Mouse (Mus musculus) kidney, embryonic 15.5 days (tissue): ENCODE measurements at regions not wholly inside any gene's neighbourhood (a gene's known extent, or its start where the extent isn't known, plus 50 kb on each side); places are given as distances from the start of the nearest gene placed in this dataset.
"Not testable (repeated sequence)": the region's sequence is repeated elsewhere in the genome, so short reads cannot be mapped to it uniquely, and the experiment has no call there.

ENCODE experiments used
- ATAC-seq: fragments of 200-750 bp; cut with Nextera tagmentation; replicated peaks from 2 replicates; pipeline ENCODE4 v1.8.0; 2017; ENCODE audit warnings: moderate TSS enrichment; ENCODE audit not compliant: low FRiP score
- H3K27ac ChIP-seq: fragments of 300-500 bp; sonication (generic); 2 replicates; pipeline ENCODE4 v1.5.1; 2015; ENCODE audit warnings: mild to moderate bottlenecking, inconsistent platforms
- H3K27me3 ChIP-seq: fragments of 300-500 bp; sonication (generic); 2 replicates; pipeline ENCODE4 v1.6.1; 2015; ENCODE audit warnings: inconsistent platforms
- H3K36me3 ChIP-seq: fragments of 300-500 bp; sonication (generic); 2 replicates; pipeline ENCODE4 v1.6.1; 2015; ENCODE audit warnings: inconsistent platforms
- H3K4me1 ChIP-seq: fragments of 300-500 bp; sonication (generic); 2 replicates; pipeline ENCODE4 v1.6.1; 2015; ENCODE audit warnings: inconsistent platforms
- H3K4me2 ChIP-seq: fragments of 300-500 bp; sonication (generic); 2 replicates; pipeline ENCODE4 v1.6.1; 2015; ENCODE audit warnings: moderate library complexity, mild to moderate bottlenecking, inconsistent platforms
- H3K4me3 ChIP-seq: fragments of 300-500 bp; sonication (generic); replicated peaks from 2 replicates; pipeline ENCODE4 v1.5.1; 2015; ENCODE audit warnings: mild to moderate bottlenecking, inconsistent platforms
- H3K9ac ChIP-seq: fragments of 300-500 bp; sonication (generic); 2 replicates; pipeline ENCODE4 v1.6.1; 2015; ENCODE audit warnings: mild to moderate bottlenecking, inconsistent platforms
- H3K9me3 ChIP-seq: fragments of 300-500 bp; sonication (generic); replicated peaks from 2 replicates; pipeline ENCODE4 v1.6.1; 2016; ENCODE audit warnings: inconsistent platforms
- WGBS: fragments of 180-500 bp; shearing (Covaris S2); methylation state at CpG from one replicate; pipeline ENCODE4 v1.1.7; 2015; ENCODE audit warnings: mixed read lengths; 5-methylcytosine and 5-hydroxymethylcytosine counted together

DNA sequence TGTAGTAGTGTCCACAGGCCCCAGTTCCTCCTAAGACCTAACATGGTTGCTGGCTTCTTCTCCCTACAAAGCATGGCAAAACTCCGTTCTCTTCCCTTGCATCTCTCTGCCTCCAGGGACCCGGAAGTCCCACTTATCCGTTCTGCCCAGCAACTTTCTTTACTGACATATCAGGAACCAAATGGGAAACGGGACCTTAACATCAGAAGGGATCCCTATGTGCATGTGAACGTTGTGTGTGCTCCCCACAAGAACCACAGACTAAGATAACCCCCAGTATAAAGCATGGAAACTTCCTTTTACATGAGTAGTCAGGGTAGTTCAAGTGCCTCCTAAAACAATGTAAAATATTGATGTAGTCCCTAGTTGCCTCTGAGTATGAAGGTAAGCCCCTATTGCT is 61.6 kb downstream of the Zxdb start:
- 76% methylated on average over 5 of the region's 5 CpGs for WGBS
- no peak overlapping the region for H3K27ac ChIP-seq

GRCm38 (mm10) chrX:94788331-94788920 is 64.1 kb downstream of the Zxdb start:
- Histone ChIP-seq H3K9me3 (no peaks in the 10 kb centered on the region), H3K27ac (no peak overlapping the region), H3K36me3 (no peaks in the 10 kb centered on the region), H3K27me3 (0 out of 2 replicates have a peak, but pooled peaks cover 2% of the 10 kb centered on the region), H3K4me3 (no peak overlapping the region), H3K4me1 (no peaks in the 10 kb centered on the region), H3K9ac (no peak overlapping the region), H3K4me2 (no peak overlapping the region)
- 73% methylated on average over 3 of the region's 3 CpGs for WGBS
- no peak for ATAC-seq

More for the DNA sequence above, 61.6 kb downstream of the Zxdb start:
- H3K4me3 ChIP-seq: no peak overlapping the region
- no peak overlapping the region for H3K4me2 ChIP-seq
- no peaks in the 10 kb centered on the region for H3K4me1 ChIP-seq
- H3K9me3 ChIP-seq: no peaks in the 10 kb centered on the region
- no peaks in the 10 kb centered on the region for H3K36me3 ChIP-seq
- no peak overlapping the region for H3K9ac ChIP-seq
- H3K27me3 ChIP-seq: 0 out of 2 replicates have a peak, but pooled peaks cover 2% of the 10 kb centered on the region
- ATAC-seq: no peak

DNA sequence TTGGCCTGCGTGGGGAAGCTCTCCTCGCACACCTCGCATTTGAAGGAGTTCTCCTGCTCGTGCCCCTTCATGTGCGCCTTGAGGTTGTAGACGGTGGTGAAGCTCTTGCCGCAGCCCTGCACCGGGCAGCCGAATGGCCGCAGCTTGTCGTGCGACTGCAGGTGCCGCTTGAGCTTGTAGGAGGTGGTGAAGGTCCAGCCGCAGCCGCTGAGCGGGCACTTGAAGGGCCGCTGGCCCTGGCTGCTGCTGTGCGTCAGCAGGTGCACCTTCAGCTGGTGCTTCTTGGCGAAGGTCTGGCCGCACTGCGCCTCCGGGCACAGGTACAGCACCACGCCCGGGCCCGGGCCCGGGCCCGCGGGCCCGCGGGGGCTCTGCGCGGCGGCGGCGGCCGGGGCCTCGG is 72.5 kb downstream of the Zxdb start:
- not testable (repeated sequence) for H3K9ac ChIP-seq, H3K27ac ChIP-seq, H3K4me2 ChIP-seq, H3K27me3 ChIP-seq, H3K9me3 ChIP-seq, H3K36me3 ChIP-seq, H3K4me3 ChIP-seq, H3K4me1 ChIP-seq
- no CpG with 5 or more reads among the region's 37 CpGs for WGBS
- ATAC-seq: peak; percentile 37

DNA sequence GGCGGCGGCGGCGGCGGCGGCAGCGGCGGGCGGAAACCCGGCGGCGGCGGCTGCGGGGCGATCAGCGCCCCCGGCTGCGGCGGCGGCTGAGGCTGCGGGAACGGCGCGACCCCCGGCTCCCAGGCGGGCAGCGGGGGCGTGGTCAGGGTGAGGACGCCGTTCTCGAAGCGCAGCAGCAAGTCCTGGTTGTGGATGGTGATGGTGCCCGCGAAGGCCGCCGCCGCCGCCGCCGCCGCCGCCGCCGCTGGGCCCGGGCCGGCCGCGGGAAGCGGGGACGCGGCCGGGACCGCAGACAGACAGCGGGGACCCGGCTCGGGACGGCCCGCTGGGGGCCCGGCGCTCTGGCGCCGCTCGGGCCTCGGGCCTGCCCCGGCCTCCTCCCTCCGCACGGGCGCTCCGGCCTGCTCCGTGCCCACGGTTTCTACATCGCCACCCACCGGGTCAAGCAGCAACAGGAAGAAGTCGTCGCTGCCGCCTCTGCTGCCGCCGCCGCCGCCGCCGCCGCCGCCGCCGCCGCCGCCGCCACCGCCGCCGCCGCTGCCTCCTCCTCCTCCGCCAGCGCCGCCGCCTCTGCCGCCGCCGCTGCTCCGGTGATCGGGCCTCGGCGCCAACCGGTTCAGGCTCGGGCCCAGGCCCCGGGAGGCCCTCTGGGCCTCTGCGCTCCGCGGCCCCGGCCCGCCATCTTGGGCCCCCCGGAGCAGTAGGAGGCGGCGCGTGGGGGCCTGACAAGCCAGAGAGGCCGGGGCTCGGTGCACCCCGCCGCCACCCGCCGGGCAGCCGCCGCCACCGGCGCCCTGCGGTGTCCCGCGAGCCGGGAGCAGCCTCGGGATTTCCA is 73.2 kb downstream of the Zxdb start:
- peak; percentile 78 for ATAC-seq
- no CpG with 5 or more reads among the region's 131 CpGs for WGBS
- not testable (repeated sequence) for H3K9me3 ChIP-seq

DNA sequence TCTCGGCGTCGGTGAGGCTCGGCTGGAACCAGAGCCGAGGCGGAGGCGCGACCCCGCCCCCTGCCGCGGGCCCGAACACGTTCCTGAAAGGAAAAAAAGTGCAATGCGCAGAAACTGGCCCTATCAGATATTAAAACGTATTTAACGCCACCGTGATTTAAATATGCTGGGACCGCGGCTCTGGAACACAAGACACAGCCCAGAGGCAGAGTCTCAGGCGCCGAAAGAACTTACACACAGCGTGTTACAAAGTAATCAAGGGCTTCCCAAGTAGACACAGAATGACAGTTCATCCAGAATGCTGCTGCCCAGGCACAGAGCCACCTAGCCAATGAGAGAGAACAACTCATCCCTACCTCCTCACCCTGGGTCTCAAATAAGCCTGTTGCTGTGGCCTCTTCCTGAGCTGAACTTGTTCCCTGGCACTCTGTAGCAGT is 73.8 kb downstream of the Zxdb start:
- WGBS: no CpG with 5 or more reads among the region's 22 CpGs
- not testable (repeated sequence) for H3K9ac ChIP-seq, H3K9me3 ChIP-seq, H3K27me3 ChIP-seq, H3K4me1 ChIP-seq, H3K4me3 ChIP-seq, H3K27ac ChIP-seq, H3K4me2 ChIP-seq, H3K36me3 ChIP-seq
- peak; percentile 74 for ATAC-seq

More for the DNA sequence above, 73.2 kb downstream of the Zxdb start:
- not testable (repeated sequence) for H3K4me2 ChIP-seq, H3K4me1 ChIP-seq, H3K27me3 ChIP-seq, H3K36me3 ChIP-seq, H3K9ac ChIP-seq, H3K4me3 ChIP-seq, H3K27ac ChIP-seq

GRCm38 (mm10) chrX:94812760-94813159 is 88.4 kb downstream of the Zxdb start:
- not testable (repeated sequence) for H3K36me3 ChIP-seq, H3K4me1 ChIP-seq, ATAC-seq, H3K27ac ChIP-seq, H3K4me2 ChIP-seq, H3K27me3 ChIP-seq, H3K9me3 ChIP-seq, H3K9ac ChIP-seq, H3K4me3 ChIP-seq
- WGBS: no CpG with 5 or more reads among the region's 3 CpGs

- H3K27ac ChIP-seq, H3K4me3 ChIP-seq, ATAC-seq, H3K9me3 ChIP-seq, H3K4me2 ChIP-seq, H3K27me3 ChIP-seq, H3K36me3 ChIP-seq, H3K4me1 ChIP-seq, H3K9ac ChIP-seq: not testable (repeated sequence)
- WGBS: 95% methylated on average over 6 of the region's 6 CpGs
Measured at GRCm38 (mm10) chrX:94827524-94827923, 103.2 kb downstream of the Zxdb start.

DNA sequence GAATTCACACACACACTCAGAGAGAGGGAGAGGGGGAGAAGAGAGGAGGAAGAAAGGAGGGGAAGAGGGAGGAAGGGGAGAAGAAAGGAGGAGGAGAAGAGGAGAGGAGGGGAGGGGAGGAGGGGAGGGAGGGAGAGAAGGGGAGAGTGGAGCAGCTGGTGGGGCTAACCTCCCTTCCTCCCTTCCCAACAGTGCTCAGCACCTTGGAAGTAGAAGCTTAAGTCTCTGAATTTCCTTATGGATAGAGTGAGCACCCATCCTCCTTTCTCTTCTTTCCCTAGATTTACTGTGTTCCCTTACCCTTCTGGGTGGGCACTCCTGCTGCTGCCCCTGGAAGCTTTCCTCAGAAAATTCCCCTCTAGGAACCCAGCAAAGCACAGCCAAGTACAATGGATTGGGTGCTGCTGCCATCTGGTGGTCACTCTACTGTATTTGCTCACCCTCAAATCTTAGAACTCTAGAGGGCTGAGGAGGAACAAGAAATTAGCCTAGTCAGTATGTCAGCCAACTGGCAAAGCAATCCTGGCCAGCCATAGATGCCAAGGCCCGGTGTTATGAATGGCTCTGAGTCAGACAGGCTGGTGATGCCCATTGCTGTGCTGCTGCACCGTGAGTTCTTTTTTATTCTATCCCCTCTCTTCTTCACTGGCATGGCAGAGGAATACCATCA is 119.9 kb downstream of the Zxdb start:
- ATAC-seq: peak; percentile 60; the same call in 1 of the 2 replicates

GRCm38 (mm10) chrX:94849549-94849948 is 125.2 kb downstream of the Zxdb start:
- not testable (repeated sequence) for H3K27ac ChIP-seq, ATAC-seq
- WGBS: 75% methylated on average over 1 of the region's 3 CpGs

More for the DNA sequence above, 119.9 kb downstream of the Zxdb start:
- not testable (repeated sequence) for H3K9ac ChIP-seq, H3K9me3 ChIP-seq, H3K4me2 ChIP-seq, H3K27ac ChIP-seq, H3K4me1 ChIP-seq, H3K27me3 ChIP-seq, H3K36me3 ChIP-seq, H3K4me3 ChIP-seq
- WGBS: 39% methylated on average over 2 of the region's 2 CpGs

GRCm38 (mm10) chrX:94857501-94857900 is 133.1 kb downstream of the Zxdb start:
- H3K27me3 ChIP-seq: peaks cover 12% of the 10 kb centered on the region
- H3K4me2 ChIP-seq: no peak overlapping the region
- no peak for ATAC-seq
- WGBS: 56% methylated on average over 1 of the region's 1 CpGs
- no peaks in the 10 kb centered on the region for H3K4me1 ChIP-seq
- no peak overlapping the region for H3K27ac ChIP-seq
- no peak overlapping the region for H3K4me3 ChIP-seq
- no peaks in the 10 kb centered on the region for H3K9me3 ChIP-seq
- H3K36me3 ChIP-seq: no peaks in the 10 kb centered on the region
- H3K9ac ChIP-seq: no peak overlapping the region

More at GRCm38 (mm10) chrX:94849549-94849948, 125.2 kb downstream of the Zxdb start:
- not testable (repeated sequence) for H3K36me3 ChIP-seq, H3K9me3 ChIP-seq, H3K4me3 ChIP-seq, H3K27me3 ChIP-seq, H3K4me1 ChIP-seq, H3K9ac ChIP-seq, H3K4me2 ChIP-seq

DNA sequence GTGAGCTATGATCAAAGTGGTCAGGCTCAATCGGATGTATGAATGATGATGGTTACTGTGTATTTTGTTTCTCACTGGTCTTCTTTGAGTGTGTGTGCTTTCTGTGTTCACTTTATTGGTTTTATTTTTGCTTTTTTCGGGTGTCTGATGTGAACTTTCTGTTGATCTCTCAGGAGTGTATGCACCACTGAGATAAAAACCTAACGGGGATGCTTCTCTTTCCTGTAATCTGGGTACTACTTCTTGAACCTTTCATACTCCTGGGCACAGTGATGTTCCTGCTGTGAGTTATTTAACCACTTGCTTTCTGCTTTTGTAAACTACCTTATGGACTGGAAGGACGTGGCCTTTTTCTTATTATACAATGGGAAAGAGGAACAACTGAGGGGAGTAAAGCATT is 133.6 kb downstream of the Zxdb start:
- Histone ChIP-seq H3K4me1 (no peaks in the 10 kb centered on the region), H3K4me2 (no peak overlapping the region), H3K36me3 (no peaks in the 10 kb centered on the region), H3K9me3 (no peaks in the 10 kb centered on the region), H3K9ac (no peak overlapping the region), H3K27ac (no peak overlapping the region), H3K27me3 (peaks cover 13% of the 10 kb centered on the region), H3K4me3 (no peak overlapping the region)
- 76% methylated on average over 4 of the region's 4 CpGs for WGBS
- ATAC-seq: no peak

GRCm38 (mm10) chrX:94863123-94863522 is 138.8 kb downstream of the Zxdb start:
- Histone ChIP-seq H3K36me3 (no peaks in the 10 kb centered on the region), H3K4me1 (no peaks in the 10 kb centered on the region), H3K27me3 (peaks cover 18% of the 10 kb centered on the region), H3K9me3 (no peaks in the 10 kb centered on the region), H3K27ac (no peak overlapping the region), H3K9ac (no peak overlapping the region), H3K4me2 (no peak overlapping the region), H3K4me3 (no peak overlapping the region)
- 67% methylated on average over 1 of the region's 1 CpGs for WGBS
- ATAC-seq: no peak
